Mouse (Mus musculus): ENCODE measurements around the gene Myh10.
A peak's percentile ranks its signal among the peaks of the same experiment; 100 is the strongest.

The Myh10 gene

GRCm38 (mm10) chr11:68691321-68692009 lies at the start of gene Myh10:
TSS of gene Myh10 (plus strand) at chr11:68691559.
- peak; percentile 99 for DNase-seq

GRCm38 (mm10) chr11:68644781-68645180 lies 46.6 kb upstream of the Myh10 start:
- peak in 1 of 2 experiments; percentile 20 for DNase-seq

DNA sequence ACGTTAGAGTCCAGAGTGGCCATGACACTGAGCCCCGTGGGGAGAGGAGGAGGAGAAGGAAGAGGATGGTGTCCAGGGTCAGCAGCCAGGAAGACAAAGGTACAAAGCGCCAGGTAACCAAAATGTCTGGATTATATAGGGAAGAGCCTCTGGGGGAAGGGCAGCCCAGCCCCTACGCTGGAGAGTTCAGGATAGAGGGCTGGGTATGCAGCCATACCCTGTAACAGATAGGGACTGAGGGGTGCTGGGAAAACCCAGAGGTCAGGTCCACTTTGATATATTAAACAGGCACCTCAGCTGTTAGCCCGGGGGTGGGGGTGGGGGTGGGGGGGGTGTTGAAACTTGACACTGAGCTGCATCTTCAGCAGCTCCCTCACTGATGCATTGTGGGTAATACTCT lies 43.6 kb upstream of the Myh10 start:
- no peak for DNase-seq

DNA sequence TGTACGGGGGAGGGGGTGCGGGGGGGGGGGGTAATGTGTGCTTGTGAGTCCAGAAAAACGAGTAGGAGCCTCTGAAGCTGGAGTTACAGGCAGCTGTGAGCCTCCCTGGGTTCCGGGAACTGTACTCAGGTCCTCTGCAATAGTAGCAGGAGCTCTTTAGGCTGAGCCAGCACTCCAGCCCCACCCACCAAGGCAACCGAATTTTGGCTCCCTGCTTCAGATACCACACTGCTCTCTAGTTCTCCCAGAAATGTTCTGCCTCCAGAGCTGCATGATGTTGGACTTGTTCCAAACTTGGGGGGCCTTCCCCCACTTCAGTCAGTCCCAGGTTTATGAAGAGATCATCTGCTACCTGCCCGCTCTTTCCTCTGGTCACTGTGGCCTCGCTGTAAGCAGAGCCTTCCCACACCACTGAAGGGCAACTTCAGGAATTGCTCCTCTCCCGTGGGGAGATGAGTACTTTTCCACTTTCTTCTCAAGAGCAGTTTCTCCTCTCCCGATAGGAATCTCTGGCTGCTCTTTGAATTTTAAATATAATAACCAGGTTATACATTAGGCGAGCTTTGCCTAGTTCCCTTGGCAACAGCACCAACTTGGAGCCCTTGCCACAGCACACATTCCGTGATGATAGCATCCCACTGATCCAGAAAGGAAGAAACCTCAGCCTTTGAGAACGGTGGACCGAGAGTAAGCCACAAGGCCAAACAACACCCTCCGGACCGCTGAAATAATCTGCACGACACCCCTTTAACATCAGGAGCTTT lies 42.8 kb upstream of the Myh10 start:
- no peak for DNase-seq

GRCm38 (mm10) chr11:68651518-68651917 lies 39.8 kb upstream of the Myh10 start:
- DNase-seq, result no peak

GRCm38 (mm10) chr11:68655524-68655923 lies 35.8 kb upstream of the Myh10 start:
- DNase-seq, result no peak

DNA sequence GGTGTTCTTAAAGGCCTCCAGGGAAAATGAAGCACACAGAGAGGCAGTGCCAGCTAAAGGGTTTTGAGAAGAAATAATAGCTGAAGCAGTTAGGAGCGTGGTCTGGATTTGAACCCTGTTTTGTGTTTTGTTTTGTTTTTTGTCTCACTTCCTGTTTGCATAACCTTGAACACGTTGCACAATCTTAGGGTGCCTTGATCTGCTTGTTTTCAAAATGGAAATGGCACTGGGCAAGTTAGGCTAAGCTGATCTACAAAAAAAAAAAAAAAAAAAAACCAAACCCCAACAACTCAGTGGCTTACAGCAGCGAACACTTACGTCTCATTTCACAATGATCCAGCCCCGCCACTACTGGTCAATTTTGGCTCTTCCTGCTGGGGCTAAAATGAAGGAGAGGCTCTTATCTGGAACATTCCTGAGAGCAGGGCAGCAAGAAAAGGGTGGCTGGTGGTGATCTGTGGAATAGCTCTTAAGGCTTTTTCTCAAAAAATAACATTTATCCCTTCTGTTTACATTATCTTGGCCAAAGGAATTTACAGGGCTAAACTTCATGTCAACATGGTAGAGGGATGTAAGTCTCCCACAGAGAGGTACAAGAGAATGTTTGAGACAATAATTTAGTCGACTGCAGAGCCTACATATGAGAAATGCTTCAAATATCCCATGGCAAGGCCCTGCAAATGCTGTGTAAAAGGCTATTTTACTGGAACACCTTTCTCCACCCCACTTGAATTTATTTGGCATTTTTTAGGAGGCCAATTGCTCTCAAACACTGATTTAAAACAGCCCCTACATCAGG lies 34.3 kb upstream of the Myh10 start:
- DNase-seq, result no peak

DNA sequence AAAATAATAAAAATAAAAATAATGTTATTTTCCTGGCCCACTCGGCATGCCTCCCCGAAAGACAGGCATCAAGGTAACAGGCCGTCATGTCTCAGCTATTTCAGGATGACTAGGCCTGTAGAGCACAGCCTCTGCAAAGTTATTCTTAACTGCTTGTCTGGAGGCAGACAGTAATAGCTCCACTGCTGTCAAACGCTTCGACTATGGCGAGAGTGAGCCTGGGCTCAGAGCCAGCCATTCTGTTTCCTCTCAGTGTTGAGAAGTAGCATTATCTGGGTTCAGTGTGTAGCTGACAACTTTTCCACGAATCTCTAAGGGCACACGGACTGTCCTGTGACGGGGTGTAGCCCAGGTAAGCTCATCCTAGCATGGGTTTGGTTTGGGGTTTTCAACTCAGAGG lies 33.5 kb upstream of the Myh10 start:
- peak in 1 of 2 experiments; percentile 16 for DNase-seq

DNA sequence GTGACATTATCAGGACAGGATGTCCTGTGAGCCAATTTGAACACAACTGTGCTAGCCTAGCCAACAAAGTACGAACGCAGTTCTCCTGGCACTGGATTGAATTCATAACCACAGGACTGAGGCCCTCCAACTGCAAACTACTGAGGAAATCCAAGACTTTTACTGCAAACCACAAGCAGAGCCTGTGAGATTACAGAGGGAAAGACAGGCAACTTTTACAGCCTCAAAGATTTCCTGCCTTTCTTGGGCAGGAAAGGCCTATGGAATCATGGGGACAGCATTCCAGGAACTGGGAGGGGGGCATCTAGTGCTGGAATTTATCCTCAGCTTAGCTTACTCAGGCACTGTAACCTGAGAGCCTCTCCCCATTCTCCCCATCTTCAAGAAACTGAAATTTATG lies 26.0 kb upstream of the Myh10 start:
- no peak for DNase-seq

GRCm38 (mm10) chr11:68666210-68666609 lies 25.1 kb upstream of the Myh10 start:
- DNase-seq, result no peak

- DNase-seq, result no peak
Measured at GRCm38 (mm10) chr11:68672270-68672970, 18.9 kb upstream of the Myh10 start.

DNA sequence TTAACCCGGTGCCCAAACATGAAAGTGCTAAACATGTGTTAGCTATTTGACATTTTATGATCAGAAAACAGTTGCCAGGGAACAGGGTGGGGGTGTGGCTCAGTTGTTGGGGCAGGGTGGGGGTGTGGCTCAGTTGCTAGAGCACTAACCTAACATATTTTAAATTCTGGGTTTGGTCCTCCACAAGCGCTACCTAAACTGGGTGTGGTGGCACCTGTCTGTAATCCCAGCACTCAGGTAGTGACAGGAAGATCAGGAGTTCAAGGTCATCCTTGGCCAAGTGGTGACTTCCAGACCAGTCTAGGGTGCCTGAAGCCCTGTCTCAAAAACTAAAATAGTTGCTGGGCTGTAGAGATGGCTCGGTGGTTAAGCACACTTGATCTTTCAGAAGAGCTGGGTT lies 17.3 kb upstream of the Myh10 start:
- DNase-seq, result no peak

GRCm38 (mm10) chr11:68674643-68675042 lies 16.7 kb upstream of the Myh10 start:
- no peak for DNase-seq

GRCm38 (mm10) chr11:68675274-68675673 lies 16.1 kb upstream of the Myh10 start:
- DNase-seq, result no peak

DNA sequence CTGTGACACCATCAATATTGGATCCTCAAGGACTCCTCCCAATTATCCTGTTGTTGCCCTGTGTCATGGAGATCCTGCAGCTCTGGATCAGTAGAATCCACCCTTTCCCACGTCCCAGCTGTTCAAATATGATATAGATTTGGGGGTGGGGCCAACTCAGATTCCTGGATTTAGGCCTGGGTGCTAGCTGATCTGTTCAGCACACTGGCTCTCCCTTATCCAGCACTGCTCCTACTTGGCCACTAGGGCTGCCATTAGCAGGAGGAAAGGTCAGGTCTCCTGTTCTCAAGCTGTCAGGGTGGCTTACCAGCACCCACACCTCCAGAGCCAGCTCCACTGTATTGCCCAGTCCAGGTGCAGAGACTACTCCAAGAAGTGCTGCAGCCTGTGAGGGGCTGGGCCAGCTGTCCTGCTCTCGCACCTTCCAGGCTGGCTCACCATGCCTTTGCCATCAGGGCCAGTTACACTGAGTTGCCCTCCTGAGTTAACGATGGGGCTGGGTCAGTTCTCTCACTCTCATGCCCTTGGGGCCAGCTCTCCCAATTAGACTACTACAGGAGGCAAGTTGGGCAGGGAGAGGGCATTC lies 10.0 kb upstream of the Myh10 start:
- no peak for DNase-seq

GRCm38 (mm10) chr11:68682136-68682806 lies 9.1 kb upstream of the Myh10 start:
- no peak for DNase-seq

DNA sequence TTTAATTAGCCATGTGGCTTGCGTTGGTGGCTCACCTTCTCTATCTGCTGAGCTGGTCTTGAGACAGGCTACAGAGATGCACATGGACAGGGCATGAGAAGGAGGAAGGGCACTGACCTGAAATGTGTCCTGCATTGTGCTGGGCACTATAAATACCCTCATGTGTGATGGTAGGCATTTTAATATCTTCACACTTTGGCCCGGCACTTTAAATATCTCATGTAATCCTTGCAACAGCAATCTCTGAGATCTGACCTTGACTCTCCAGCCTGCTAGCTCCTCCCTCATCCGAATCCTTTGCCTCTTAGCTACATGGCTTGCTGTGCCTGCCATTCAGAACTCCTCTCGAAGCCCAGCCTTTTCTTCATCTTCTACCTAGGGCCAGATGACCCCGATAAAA lies 5.4 kb upstream of the Myh10 start:
- DNase-seq, result no peak

- DNase-seq, result peak; percentile 61 to 73
Measured at GRCm38 (mm10) chr11:68689304-68689703, 2.1 kb upstream of the Myh10 start.

GRCm38 (mm10) chr11:68690465-68690864 lies 894 bp upstream of the Myh10 start:
- DNase-seq, result no peak

DNA sequence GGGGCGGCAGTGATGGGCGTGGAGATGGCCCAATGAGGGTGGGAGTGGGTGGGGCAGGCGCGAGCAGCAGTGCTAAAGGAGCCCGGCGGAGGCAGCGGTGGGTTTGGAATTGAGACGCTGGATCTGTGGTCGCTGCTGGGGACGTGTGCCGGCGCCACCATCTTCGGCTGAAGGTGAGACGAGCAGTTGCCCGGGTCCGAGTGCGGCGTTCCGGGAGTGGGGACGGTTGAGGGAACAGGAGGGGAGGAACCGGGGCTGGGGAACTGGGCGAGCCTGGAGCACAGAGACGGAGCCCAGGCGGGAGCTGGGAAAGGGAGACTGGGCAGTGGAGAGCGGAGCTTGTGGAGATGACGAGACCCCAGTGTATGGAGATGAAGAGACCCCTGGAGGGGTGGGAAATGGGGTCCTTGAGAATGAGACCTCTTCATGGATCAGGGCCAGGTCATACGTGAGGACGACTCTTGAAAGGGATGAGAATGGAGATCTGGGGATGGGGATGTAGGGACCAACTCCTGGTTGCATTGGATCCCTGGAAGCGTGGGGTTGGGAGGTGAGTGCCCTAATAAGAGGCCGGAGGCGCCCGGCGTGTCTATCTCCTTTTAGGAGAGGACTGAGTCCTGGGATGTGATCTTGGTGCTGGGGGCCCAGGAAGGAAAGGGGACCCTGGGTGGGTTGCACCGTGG lies 792 bp downstream of the Myh10 start:
- DNase-seq, result no peak

DNA sequence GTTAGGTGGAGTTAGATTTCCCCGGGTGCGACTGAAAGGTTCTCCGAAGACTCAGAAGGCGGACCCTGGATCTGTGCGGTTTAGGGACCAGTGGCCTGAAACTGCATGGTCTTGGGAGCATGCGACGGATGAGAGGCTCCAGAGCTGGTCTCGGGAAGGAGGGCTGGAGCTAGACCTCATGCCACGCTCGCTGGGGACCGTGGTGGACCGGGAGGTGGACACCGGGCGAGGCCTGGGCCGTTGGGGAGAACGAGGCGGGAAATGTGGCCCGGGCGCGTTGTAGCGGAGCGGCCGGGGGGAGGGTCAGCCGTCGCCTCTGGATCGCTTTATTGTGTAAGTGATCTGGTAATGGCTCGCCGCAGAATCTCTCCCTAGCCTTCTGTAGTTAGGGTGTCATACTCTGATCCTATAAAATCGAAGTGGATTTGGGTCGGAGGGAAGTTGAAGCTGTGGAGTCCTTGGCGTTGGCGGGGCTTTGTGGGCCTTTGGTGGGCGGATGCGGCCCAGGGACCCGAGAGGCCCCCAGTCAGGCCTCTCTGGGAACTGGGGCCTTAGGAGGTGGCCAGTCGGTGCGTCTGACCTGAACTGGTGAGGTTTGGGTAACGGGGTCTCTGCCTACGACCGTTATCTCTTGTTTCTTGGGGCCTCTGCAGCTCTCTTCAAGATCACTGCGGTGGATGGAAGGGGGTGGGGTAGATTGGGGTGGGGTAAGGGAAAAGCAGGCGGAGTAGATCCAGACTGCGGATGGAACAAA lies 1.5 kb downstream of the Myh10 start:
- peak in 1 of 2 experiments; percentile 17 for DNase-seq
